Mouse (Mus musculus) limb, embryonic 15.5 days (tissue): Measurements from ENCODE around the gene Gfra1. TPM values are rescaled to one million over a fixed set of nuclear protein-coding genes. Genes with fewer than 3 reads are reported as not detected.
A peak's percentile ranks its signal among the peaks of the same experiment; 100 is the strongest.

Experiments used
- ATAC-seq: fragments of 200-750 bp; cut with Nextera tagmentation; 2 replicates; pipeline ENCODE4 v1.8.0; 2017; ENCODE audit warnings: low read depth, moderate TSS enrichment; ENCODE audit not compliant: insufficient number of reproducible peaks, low FRiP score, low TSS enrichment
- H3K27ac ChIP-seq: fragments of 300-500 bp; sonication (generic); 2 replicates; pipeline ENCODE4 v1.5.1; 2015; ENCODE audit warnings: moderate library complexity, mild to moderate bottlenecking, inconsistent platforms
- H3K27me3 ChIP-seq: fragments of 300-500 bp; sonication (generic); 2 replicates; pipeline ENCODE4 v1.6.1; 2015; ENCODE audit warnings: inconsistent platforms
- H3K36me3 ChIP-seq: fragments of 300-500 bp; sonication (generic); 2 replicates; pipeline ENCODE4 v1.6.1; 2015; ENCODE audit warnings: inconsistent platforms
- H3K4me1 ChIP-seq: fragments of 300-500 bp; sonication (generic); 2 replicates; pipeline ENCODE4 v1.6.1; 2015; ENCODE audit warnings: inconsistent platforms
- H3K4me2 ChIP-seq: fragments of 300-500 bp; sonication (generic); 2 replicates; pipeline ENCODE4 v1.6.1; 2015; ENCODE audit warnings: mild to moderate bottlenecking, inconsistent platforms
- H3K4me3 ChIP-seq: fragments of 300-500 bp; sonication (generic); 2 replicates; pipeline ENCODE4 v1.5.1; 2015; ENCODE audit warnings: mild to moderate bottlenecking, inconsistent platforms
- H3K9ac ChIP-seq: fragments of 300-500 bp; sonication (generic); 2 replicates; pipeline ENCODE4 v1.6.1; 2015; ENCODE audit warnings: inconsistent platforms
- H3K9me3 ChIP-seq: fragments of 300-500 bp; sonication (generic); 2 replicates; pipeline ENCODE4 v1.6.1; 2016; ENCODE audit warnings: inconsistent platforms
- WGBS: fragments of 180-500 bp; shearing (Covaris S2); methylation state at CpG from one replicate; pipeline ENCODE4 v1.1.7; 2015; 5-methylcytosine and 5-hydroxymethylcytosine counted together
- polyA plus RNA-seq: library from polyadenylated mRNA; unstranded; fragments of >200 nt; fragmentation: Nextera tagmentation; extraction: Ambion mirVana; gene quantifications from 2 replicates; pipeline ENCODE4 v1.2.1, GENCODE M21; 2015

Gene Gfra1
- polyA plus RNA-seq = 16.7 and 18.3 TPM in 2 replicates

DNA sequence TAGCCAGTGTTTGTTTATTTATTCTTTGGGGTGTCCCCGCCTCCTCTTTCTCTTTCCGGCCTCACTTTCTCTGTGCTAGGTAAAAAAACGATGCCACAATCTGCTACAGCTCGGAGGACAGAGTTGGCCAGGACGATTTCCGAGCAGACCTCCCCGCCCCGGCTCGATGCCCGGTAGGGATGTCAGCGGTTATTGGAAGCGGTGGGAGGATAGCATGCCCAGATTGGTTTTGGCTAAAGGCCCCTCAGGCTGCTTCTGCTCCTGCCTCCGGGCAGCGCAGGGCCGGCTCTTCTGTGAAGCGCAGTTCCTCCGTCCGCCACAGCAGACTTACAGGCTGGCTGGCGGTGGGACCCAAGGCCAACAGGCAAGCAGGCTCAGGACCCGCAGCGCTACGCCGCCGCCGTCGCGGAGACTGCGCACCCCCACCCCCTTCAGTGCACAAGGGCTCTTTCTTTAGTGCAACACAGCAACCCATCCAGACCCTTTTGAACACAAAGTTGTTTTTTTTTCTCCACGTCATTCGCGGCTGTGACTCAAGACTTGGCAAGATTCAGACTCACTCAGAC is at the start of gene Gfra1:
TSS of gene Gfra1 (minus strand) at position 414 of the 566 bp plus-strand sequence.
- Histone ChIP-seq H3K9ac (peak within 1 kb of the TSS; percentile 49; the same call in 1 of the 2 replicates), H3K4me3 (peak within 1 kb of the TSS; percentile 51), H3K4me1 (peaks cover 56% of the 10 kb centered on the region), H3K36me3 (no peaks in the 10 kb centered on the region), H3K27me3 (peaks cover 58% of the 10 kb centered on the region), H3K4me2 (peak within 1 kb of the TSS; percentile 97), H3K9me3 (no peaks in the 10 kb centered on the region), H3K27ac (peak within 1 kb of the TSS; percentile 43; the same call in 1 of the 2 replicates)
- ATAC-seq = no peak
- under 1% methylated on average over 31 of the region's 31 CpGs for WGBS

DNA sequence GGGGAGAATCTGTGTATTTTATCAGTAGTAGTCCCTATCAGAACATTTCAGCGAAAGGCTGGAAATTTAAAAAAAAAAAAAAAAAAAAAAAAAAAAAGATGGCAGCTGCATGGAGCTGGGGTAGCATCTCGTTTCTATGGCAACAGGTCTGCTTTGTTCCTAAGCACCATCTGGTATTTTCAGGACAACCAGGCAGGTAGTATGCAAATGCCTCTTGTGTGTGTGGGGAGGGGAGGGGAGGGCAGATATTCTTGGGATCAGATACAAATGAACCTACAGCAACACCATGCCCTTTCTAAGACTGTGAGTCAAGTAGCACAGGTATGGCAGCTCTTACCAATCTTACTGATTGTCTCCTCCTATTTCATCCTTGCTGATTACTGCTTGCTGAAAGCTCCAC is 44.3 kb upstream of the Gfra1 start:
- Histone ChIP-seq H3K36me3 (no peaks in the 10 kb centered on the region), H3K4me3 (no peak overlapping the region), H3K27ac (no peak overlapping the region), H3K9me3 (no peaks in the 10 kb centered on the region), H3K4me2 (no peak overlapping the region), H3K4me1 (no peaks in the 10 kb centered on the region), H3K27me3 (no peaks in the 10 kb centered on the region), H3K9ac (no peak overlapping the region)
- ATAC-seq = no peak
- 87% methylated on average over 2 of the region's 2 CpGs for WGBS

DNA sequence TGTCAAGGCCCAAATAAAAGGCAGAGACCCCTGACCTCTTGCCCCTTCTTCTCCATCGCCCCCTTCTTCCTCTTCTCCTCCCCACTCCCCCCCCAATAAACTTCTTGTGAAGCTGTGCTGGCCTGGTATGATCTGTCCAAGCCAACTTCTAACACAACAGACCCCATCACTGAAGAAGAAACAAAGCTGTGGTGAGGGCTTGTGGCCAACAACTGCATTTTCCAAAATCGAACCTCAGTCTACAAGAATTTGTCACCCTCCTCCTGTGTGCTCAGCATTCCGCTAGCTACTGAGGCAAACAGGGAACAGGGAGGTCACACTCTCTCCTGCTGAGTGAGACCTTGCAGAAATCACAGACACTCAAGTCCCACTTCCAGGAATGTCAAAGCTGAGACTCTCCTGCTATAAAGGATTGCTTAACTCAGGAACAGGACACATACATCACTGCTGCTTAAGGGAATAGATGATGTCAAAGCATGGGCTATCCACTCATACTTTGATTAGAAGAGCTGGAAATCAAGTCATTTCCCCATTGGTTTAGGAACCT is 43.8 kb upstream of the Gfra1 start:
- no peak overlapping the region for H3K4me2 ChIP-seq
- H3K4me1 ChIP-seq = no peaks in the 10 kb centered on the region
- no peak for ATAC-seq
- H3K4me3 ChIP-seq = no peak overlapping the region
- H3K27me3 ChIP-seq = no peaks in the 10 kb centered on the region
- H3K27ac ChIP-seq = no peak overlapping the region
- WGBS = 69% methylated on average over 3 of the region's 3 CpGs
- H3K9ac ChIP-seq = no peak overlapping the region
- no peaks in the 10 kb centered on the region for H3K9me3 ChIP-seq
- no peaks in the 10 kb centered on the region for H3K36me3 ChIP-seq

DNA sequence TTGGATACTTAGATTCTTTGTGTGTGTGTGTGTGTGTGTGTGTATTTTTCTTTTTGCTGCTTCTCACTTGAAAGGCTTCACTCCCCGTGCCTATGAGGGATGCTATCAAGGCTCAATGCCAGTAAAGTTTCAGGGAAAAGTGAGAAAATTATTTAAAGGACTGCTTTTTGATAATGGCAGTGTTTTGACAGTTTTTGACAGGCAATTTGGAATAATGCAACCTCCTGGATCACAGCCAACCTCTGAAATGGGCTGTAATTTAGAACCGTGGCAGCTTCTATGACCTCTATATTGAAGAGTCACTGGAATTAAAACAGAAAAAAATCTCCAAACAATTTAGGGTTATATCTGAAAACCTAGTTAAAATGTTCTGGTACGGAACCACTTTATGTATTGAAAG is 41.4 kb upstream of the Gfra1 start:
- H3K27me3 ChIP-seq = no peaks in the 10 kb centered on the region
- WGBS = 45% methylated on average over 3 of the region's 3 CpGs
- no peaks in the 10 kb centered on the region for H3K9me3 ChIP-seq
- no peak overlapping the region for H3K4me2 ChIP-seq
- H3K27ac ChIP-seq = no peak overlapping the region
- no peaks in the 10 kb centered on the region for H3K4me1 ChIP-seq
- no peak overlapping the region for H3K9ac ChIP-seq
- no peaks in the 10 kb centered on the region for H3K36me3 ChIP-seq
- no peak for ATAC-seq
- H3K4me3 ChIP-seq = no peak overlapping the region

DNA sequence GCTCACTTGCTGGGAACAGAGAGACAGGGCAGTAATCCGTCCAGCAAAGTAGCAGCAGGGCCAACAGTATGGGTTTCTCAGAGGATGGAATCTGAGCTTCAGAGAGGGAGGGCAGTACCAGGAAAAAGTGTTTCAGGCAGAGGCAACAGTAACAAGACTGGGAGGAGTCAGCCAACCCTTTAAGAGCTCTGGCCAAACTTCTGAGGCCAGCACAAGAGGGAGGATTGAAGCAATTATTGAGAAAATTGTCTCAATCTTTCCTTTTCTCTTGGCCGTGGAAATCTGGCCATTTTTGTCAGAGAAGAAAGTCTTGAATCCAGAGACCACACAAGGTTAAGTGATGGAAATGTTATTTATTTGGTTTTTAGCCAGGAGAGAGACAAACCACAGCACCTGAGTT is 31.0 kb upstream of the Gfra1 start:
- no peak overlapping the region for H3K9ac ChIP-seq
- H3K9me3 ChIP-seq = 0 out of 2 replicates have a peak, but pooled peaks cover 10% of the 10 kb centered on the region
- ATAC-seq = no peak
- H3K27ac ChIP-seq = no peak overlapping the region
- no peak overlapping the region for H3K4me3 ChIP-seq
- no peaks in the 10 kb centered on the region for H3K36me3 ChIP-seq
- peaks cover 11% of the 10 kb centered on the region; the same call in 1 of the 2 replicates for H3K4me1 ChIP-seq
- no peaks in the 10 kb centered on the region for H3K27me3 ChIP-seq
- 25% methylated on average over 2 of the region's 2 CpGs for WGBS
- H3K4me2 ChIP-seq = no peak overlapping the region

DNA sequence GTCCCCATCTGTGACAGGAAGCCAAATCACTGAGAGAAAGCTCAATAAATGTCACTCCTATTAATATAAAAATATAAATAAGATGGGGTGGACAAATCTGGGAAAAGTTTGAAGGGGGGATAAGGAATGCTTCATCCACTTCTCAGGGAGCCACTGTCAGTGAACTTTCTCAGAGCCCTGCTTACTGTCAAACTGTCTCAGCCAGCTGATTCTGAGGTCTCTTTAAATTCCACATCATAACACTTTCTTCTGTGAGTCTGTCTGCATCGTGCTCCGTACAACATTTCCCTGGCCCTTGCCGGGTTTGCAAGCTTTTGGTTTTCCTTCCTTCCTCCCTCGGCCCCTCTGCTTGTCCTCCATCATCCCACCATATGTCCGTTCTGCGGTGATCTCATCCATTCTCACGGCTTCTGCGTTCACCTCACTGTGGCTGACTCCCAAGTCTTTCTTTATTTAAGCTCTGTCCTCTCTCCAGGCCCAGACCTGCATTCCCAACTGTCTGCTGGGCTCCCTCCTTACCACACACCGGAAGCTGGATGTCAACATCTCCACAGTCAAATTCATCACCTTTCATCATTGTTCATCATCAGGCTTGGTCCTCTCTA is 26.8 kb upstream of the Gfra1 start:
- Histone ChIP-seq H3K4me1 (peaks cover 11% of the 10 kb centered on the region; the same call in 1 of the 2 replicates), H3K4me2 (no peak overlapping the region), H3K9ac (no peak overlapping the region), H3K27ac (no peak overlapping the region), H3K36me3 (no peaks in the 10 kb centered on the region), H3K4me3 (no peak overlapping the region), H3K9me3 (peaks cover 6% of the 10 kb centered on the region; the same call in 1 of the 2 replicates), H3K27me3 (no peaks in the 10 kb centered on the region)
- WGBS = 61% methylated on average over 9 of the region's 9 CpGs
- ATAC-seq = no peak

DNA sequence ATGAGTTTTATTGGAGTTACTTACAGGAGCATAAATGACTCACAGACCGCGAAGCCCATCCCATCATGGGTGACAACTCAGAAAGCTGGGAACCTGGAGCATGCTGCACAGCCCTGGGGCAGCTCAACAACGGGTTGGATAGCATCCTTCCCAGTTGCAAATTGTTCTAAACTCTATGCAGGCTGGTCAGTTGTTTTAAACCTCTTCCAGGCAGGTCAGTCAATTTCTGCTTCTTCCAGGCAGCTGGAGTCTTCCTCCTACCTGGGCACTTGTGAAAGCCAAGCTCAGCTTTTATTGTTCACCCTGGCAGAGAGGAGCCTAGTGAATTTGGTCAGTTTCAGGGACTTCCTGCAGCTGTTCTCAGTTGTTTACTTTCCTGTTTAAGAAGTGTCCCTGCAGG is 18.5 kb upstream of the Gfra1 start:
- Histone ChIP-seq H3K4me3 (no peak overlapping the region), H3K27me3 (peaks cover 10% of the 10 kb centered on the region; the same call in 1 of the 2 replicates), H3K27ac (no peak overlapping the region), H3K9me3 (no peaks in the 10 kb centered on the region), H3K4me2 (no peak overlapping the region), H3K4me1 (no peaks in the 10 kb centered on the region), H3K9ac (no peak overlapping the region), H3K36me3 (no peaks in the 10 kb centered on the region)
- no peak for ATAC-seq
- WGBS = 86% methylated on average over 3 of the region's 3 CpGs

DNA sequence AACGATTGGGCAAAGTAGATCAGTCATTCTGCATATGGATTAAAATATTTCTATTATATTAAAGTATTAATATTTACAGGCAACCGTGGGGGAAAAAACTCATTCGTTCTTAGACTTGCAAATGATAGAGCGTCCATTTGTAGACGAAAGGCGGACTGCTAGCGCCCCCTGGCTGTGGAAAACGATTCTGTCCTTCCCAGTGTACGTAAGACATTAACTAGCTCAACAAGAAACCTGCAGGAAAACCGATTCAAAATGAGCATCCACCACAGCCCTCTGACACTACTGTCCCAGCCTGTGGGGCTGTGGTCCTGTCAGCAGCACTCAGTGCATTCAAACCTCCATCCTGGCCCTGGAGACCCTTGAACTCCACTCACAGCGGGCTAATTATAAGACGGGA is 13.7 kb upstream of the Gfra1 start:
- WGBS = 16% methylated on average over 12 of the region's 12 CpGs
- no peak for ATAC-seq
- Histone ChIP-seq H3K27me3 (peaks cover 10% of the 10 kb centered on the region; the same call in 1 of the 2 replicates), H3K36me3 (no peaks in the 10 kb centered on the region), H3K4me3 (no peak overlapping the region), H3K27ac (no peak overlapping the region), H3K9ac (no peak overlapping the region), H3K9me3 (no peaks in the 10 kb centered on the region), H3K4me2 (no peak overlapping the region), H3K4me1 (peaks cover 10% of the 10 kb centered on the region)

DNA sequence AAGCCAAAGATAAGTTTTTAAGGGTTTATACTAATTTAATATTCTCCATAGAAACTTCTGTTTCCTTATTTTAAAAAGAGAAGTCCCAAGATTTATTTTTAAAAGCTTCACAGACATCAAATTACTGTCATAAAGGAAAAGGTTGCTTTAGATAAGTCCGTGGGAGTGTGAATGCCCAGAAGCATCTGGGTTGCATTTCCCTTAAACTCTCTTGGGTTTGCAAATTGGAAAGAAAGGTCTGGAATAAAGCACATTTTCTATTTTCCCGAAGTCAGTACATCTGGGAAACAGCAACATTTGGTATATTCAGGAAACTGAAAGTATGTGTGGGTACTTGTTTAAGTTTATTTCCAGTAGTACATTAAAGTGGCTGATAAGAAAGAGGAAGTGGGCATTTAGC is 12.6 kb upstream of the Gfra1 start:
- Histone ChIP-seq H3K27ac (no peak overlapping the region), H3K4me3 (no peak overlapping the region), H3K36me3 (no peaks in the 10 kb centered on the region), H3K27me3 (peaks cover 10% of the 10 kb centered on the region; the same call in 1 of the 2 replicates), H3K4me1 (peaks cover 10% of the 10 kb centered on the region), H3K4me2 (no peak overlapping the region), H3K9ac (no peak overlapping the region), H3K9me3 (no peaks in the 10 kb centered on the region)
- no peak for ATAC-seq
- whole genome bisulfite sequencing = 23% methylated on average over 2 of the region's 2 CpGs

DNA sequence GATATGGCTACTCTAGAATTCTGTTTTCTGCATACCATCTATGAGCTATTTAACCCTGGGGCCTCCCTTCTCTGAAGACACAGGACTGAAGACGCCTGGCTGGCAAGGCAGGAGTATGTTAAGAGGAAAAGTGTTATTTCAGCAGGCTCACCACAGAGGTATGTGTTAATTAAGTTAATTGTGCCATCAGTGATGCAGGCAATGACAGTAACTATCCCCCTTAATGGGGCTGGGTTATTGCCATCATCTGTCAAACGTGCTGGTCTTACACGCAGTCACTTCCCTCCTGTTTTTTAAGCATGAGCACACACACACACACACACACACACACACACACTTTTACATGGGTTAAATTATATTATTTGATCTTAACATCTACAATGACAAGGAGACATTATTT is 8.0 kb upstream of the Gfra1 start:
- no peak overlapping the region for H3K4me3 ChIP-seq
- H3K9ac ChIP-seq = no peak overlapping the region
- ATAC-seq = no peak
- peaks cover 8% of the 10 kb centered on the region for H3K4me1 ChIP-seq
- H3K9me3 ChIP-seq = no peaks in the 10 kb centered on the region
- no peak overlapping the region for H3K27ac ChIP-seq
- H3K36me3 ChIP-seq = no peaks in the 10 kb centered on the region
- 0 out of 2 replicates have a peak, but pooled peaks cover 3% of the 10 kb centered on the region for H3K27me3 ChIP-seq
- no peak overlapping the region for H3K4me2 ChIP-seq
- 56% methylated on average over 3 of the region's 3 CpGs for WGBS

DNA sequence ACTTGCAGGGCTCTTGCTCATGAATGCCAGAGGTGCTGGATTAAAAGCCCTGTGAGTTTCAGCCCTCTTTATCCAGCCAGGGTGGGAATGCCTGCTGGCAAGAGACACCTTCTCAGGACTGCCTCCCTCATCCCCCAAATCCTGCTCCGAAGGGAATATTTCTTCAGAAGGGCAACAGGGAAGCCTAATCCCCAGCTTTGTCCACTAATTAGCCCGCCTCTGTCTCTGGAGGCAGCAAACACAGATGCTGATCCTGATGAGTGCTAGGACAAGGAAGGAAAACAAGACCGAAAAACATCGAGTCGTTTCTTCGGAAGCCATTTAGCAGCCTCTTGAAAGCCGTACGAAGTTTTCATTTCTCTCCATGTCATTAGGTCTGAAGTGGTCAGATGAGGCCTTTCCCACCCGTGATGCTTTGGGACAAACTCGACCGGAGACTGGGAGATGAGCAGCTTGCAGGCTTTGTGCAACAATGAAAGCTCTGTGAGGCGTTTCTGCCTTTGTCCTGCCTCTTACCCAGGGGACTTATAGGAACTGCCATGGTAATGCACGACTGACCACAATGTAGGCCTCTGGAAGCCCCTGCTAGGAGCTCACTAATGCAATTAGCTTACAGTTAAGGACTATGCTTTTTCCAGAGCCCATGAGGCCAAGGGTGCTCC is 4.8 kb upstream of the Gfra1 start:
- Histone ChIP-seq H3K4me2 (no peak overlapping the region), H3K4me3 (no peak overlapping the region), H3K27ac (no peak overlapping the region), H3K36me3 (no peaks in the 10 kb centered on the region), H3K4me1 (peaks cover 13% of the 10 kb centered on the region), H3K9ac (no peak overlapping the region), H3K27me3 (peaks cover 19% of the 10 kb centered on the region), H3K9me3 (no peaks in the 10 kb centered on the region)
- no peak for ATAC-seq
- 73% methylated on average over 13 of the region's 13 CpGs for WGBS

DNA sequence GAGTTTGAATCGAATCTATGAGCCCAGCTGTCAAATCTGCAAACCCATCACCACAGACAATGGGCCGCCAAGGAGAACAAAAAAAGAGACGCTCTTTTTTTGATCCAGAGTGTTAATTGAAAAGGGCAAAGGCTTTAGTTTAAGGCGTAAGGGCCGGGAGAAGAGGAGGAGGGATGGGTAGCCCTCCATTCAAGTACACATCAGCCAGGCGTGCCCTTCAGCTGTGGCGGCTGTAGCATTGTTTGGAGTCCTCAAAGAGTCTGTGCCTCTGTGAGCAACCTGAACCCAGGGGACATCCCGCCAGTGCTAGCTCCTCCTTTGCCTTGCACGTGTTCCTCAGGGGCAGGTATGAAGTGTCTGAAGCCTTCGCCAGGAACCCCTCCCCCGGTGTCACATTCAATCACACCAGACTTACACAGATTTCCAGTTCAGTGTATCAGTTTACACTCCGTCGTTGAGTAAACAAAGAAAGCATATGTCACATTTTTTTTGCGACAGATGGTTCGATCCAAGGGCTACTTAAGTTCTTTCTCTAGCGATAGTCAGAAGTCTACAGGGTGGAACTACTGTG is 867 bp upstream of the Gfra1 start:
- Histone ChIP-seq H3K9ac (no peak overlapping the region), H3K27ac (no peak overlapping the region), H3K4me2 (peak overlapping the region; percentile 97), H3K36me3 (no peaks in the 10 kb centered on the region), H3K9me3 (no peaks in the 10 kb centered on the region), H3K27me3 (peaks cover 53% of the 10 kb centered on the region), H3K4me3 (peak overlapping the region; percentile 51), H3K4me1 (peaks cover 50% of the 10 kb centered on the region)
- 13% methylated on average over 16 of the region's 16 CpGs for WGBS
- no peak for ATAC-seq
